Mouse (Mus musculus) adrenal gland, postnatal 25 days (tissue): ENCODE results near the gene Tgm2. TPM values are rescaled to one million over a fixed set of nuclear protein-coding genes. Genes with fewer than 3 reads are reported as not detected.

Source experiments
- DNase-seq: peaks from one replicate; pipeline ENCODE4 v3.0.0; 2021; ENCODE audit warnings: mixed read lengths
- total RNA-seq: library from RNA; stranded (reverse); gene quantifications from 2 replicates; pipeline ENCODE4 v1.2.3, GENCODE M21; 2021

The Tgm2 gene
- total RNA-seq, 1 experiment from 2014 or later, result 33.5 TPM

DNA sequence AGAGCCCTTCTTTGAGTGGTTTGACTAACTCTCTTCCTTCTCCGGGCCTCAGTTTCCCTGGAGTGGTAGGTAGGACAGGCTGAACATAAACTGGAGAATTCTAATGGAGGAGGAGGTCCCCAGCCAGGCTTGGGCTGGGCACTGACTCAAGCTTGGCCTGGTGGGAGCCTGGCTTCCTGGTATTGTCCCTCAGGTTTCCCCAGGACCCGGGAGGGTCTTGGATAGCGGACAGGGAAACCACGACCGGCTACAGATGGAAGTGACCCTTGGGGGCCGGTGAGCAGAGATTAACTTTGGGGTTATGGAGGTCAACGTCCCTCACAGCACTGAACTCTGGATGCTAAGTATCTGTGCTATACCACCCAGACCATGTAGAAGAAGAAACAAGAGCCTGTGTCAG, 5.0 kb downstream of the Tgm2 start:
- DNase-seq, result no peak

DNA sequence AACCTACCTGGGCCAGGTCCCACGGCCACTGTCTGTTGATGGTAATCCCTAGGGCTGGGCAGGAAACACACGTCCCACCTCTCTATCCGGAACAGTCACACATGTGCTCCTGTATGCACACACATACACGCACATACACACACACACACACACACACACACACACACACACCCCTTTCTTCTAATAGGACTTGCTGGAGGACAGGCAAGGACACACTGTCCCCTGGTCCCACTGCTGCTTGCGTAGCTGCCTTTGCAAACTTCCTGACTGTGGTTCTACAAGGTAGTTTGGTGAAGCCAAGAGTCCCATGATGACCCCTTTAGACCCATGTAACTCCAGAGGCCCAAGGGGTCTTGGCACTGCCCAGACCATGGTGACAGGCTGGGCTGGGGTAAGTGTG, 5.6 kb downstream of the Tgm2 start:
- no peak for DNase-seq

DNA sequence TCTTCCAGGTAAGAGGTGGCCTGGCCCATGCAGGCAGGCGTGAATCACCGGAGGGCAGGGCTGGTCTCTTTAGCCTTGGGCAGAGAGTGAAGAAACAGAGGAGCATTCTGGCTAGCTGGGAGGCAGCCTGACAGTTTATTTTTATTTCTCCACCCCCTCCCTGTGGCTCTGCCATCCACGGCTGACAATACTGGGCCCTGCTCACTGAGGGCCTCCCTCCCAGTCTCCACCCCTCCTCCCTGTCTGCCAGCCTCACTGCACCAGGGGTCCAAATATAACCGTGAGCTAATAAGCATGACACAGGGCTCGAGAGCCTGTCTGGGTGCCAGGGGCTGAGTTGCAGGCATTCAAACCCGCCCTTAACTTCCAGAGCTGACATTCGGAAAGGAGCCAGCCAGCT, 6.6 kb downstream of the Tgm2 start:
- peak; percentile 64 for DNase-seq

DNA sequence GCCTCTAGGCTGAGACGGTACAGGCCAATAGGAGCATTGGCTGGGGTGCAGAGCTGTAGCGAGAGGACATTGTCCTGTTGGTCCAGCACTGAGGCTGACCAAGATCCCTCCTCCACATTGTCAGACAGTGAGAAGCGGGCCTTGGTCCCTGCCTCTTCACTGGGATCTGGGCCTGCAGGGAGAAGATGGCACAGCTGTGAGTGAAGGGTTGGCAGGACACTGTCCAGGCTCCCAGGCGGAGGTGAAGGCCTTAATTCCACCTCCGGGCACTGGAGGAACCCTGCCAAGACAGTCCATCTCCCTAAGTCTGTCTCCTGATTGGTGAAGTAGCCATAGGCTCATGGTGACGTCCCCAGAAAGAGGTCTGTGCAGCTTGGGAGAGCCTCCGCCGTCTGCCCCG, 7.5 kb downstream of the Tgm2 start:
- no peak for DNase-seq

DNA sequence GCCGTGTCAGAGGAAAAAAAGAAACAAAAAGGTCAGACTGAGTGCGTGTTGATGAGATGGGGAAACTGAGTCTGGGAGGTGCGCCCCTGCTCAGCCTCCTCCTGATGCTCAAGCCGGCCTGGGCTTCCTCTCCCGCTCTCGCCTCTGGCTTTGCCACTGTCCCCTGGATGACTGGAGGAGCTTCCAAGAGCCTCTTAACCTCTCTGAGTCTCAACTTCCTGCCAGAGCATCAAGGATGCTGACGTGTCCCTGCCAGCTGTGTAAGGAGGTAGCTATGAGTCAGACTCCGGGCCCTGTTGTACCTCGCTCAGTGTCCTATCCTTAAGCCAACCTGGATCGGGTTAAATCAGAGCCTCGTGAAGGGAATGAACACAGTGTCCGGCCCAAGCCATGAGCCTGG, 8.5 kb downstream of the Tgm2 start:
- no peak for DNase-seq

DNA sequence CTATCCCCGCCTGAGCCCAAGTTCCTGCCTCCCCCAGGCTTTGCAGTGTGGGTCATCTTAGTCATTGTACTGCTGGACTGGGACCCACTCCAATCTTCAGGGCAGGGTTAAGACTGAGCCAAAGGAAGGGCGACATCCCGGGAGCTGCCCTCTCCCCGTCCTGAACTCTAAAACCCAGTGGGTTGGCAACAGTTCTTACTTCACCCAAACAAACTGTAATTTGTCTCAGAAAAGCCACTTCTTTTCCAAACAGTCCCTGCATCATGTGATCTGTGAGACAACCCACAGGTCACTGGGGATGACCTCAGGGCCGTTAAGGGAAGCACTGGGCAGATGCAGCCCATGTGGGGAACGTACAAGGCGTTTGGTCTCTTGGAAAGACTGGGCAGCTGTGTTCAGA, 10.0 kb downstream of the Tgm2 start:
- peak; percentile 27 for DNase-seq

DNA sequence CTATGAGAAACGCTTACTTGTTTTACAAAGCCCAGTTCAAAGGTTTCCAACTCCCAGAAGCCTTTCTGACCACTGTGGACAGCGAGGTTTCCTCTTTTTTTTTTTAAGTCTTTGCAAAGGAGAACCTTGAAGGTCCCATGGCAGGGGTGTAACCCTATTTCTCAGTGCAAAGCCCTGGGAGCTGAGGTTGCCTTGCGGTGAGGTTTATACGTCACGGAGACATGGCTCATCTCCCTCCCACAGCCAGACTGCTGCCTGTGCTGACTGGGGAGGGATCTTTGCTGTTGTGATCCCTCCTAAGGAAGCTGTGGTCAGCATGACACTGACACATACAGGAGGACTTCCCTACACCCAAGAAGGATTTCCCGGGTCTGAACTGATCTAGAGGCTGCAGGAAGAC, 13.2 kb downstream of the Tgm2 start:
- no peak for DNase-seq

DNA sequence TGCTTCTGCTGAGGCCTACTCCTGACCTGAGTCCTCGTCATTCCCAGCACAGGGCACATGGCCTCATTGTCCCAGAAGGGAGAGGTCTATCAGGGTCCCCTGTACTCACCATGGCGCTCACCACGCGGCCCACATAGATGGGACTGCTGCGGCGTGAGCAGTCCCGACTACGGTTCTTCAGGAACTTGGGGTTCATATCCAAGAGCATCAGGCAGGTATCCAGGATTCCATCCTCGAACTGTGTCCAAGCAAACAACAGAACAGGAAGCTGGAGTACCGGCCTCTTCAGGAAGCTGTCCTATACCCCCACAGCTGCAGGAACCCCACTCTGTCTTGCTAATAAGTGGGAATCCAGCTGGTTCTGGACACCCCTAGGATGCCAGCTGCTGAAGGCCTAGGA, 13.9 kb downstream of the Tgm2 start:
- no peak for DNase-seq

DNA sequence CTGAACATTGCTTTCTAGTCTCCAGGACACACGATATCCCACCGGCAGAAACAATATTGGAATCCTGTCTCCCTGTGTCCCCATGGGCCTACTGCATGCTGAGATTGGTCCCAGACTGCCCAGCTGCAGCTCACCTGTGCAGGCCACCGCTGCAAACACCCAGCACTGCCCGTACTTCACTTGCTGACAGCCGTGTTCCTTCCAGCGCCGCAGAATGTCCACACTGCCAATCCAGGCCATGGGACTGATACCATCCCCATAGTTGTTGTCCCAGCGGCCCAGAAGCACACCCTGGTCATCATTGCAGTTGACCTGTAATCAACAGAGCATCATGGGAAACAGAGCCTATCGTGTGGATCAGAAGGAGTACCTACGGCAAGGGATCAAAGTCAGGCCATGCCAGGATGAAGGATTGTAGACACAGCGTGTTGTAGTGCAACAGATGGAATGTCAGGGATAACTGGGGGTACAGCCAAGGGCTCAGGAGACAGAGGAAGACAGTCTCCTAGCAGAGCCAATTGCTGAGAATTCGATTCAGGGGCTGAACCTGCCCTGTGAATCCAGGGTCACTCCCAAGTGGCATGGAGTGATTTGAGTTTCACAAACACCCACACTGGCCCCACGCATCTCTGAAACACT, 14.9 kb downstream of the Tgm2 start:
- no peak for DNase-seq

DNA sequence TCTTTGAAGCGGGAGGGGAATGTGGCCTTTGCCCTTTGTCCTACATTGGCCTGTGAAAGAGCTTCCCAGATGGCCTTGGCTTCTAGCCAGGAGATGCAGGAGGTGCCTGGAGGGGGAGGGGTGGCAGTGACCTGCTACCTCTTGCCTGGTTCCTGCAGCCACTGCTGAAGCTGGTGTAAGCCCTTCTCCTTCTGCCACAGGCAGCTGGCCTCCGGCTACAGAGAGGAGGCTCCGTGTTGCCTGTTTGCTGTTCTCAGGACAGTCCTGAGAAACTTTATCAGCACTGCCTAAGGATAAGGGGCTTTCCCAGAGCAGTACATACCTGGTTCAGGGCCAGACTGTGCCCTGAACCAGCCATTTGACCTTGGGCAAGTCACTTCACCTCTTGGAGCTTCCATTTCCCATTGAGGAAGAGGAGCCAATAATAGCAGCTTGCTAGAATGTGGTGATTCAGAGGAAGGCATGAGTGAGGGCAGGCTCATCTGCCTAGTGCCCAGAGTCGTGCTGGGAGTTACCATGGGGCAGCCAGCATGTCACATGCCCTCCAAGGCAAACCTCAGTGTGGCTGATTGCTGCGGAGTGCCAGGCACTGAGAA, 15.7 kb downstream of the Tgm2 start:
- peak; percentile 71 for DNase-seq

DNA sequence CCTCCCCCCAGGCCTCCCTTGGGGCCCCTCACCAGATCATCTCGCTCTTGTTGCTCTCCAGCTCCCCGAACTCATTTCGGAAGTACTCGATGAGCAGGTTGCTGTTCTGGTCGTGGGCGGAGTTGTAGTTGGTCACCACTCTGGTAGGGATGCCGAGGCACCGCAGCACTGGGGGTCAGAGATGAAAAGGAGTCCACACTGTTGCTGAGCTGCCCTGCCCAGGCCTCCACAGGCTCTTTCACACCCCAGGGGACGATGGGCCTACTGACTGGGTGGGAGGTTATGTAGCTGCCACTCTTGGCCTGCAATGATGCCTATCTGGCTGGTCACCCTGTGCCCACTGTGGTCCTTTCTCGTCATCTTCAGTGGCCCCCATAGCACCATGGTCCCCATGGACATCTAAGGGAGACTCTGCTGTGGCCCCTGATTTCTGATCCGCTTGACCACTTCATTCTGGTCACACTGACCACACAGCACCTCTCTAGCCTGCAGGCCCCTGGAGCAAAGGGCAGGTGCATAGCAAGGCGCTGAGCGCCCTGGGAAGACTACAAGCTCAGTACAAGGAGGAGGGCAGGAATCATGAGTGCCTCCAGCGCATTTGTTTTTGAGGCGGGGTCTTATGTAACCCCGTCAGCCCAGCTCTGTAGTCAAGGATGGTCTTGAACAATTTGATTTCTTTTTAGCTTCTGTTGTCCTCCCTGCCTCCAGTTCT, 16.8 kb downstream of the Tgm2 start:
- no peak for DNase-seq

DNA sequence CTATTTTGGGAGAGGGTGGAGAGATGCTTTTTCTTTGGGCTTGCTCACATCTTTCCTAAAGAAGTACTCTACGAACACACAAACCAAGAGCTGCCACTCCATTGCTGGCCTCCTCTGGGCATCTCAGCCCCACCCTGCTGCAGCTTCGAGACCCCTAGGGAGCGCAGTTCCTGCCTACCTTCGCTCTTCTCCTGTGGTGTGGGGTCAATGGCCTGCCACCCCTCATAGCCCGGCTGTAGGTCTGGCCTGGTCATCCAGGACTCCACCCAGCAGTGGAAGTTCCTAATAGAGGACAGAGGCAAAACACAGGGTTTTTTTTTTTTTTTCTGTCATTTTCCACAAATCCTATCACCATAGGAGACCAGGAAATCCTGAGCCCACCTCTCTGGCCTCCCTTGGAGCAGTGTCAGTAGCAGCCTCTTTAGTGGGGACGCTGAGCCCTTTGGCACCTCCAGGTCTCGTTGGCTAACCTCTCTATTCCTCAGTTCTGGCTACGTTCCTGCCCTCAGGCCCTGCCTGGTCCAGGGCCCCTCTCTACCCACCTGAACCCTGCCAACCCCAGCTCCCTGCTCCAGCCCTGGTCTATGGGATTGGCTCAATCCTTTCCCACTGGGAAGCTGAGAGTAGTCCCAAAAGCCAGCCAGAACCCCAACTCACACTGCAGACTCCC, 17.6 kb downstream of the Tgm2 start:
- DNase-seq, result no peak

DNA sequence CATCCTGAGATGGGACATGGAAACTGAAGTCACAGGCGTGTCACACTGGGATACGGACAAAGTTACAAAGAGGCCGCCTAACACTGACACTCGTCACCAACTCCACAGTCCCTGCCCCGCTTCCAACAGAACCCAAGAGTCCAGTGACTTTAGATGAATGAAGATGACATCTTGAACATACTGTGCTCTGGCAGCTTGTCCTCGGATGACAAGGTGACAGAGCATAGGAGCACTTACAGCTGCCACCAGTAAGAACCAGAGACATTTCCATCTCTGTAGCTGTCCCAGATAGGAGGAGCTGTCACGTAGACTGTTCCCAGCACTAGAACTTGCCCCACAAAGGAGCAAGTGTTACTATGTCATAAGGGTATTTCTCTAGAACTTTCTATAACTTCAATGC, 18.4 kb downstream of the Tgm2 start:
- DNase-seq, result no peak

DNA sequence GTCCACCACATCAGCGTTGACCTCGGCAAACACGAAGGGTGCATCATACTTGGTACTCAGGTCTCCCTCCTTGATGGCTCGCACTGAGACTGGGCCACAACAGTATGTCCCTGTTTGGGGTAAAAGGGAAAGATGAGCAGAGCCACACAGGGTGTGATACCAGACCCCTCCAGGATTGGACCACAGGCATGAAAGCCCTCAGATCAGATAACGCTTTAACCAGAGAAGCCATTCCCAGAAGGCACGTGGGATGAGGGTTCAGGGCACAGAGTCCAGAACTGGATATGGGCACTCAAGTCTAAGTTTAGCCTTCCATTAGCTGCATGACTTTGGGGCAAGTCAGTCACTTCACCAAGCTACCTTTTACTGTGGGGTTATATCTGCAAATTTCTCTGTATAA, 19.0 kb downstream of the Tgm2 start:
- DNase-seq, result no peak

DNA sequence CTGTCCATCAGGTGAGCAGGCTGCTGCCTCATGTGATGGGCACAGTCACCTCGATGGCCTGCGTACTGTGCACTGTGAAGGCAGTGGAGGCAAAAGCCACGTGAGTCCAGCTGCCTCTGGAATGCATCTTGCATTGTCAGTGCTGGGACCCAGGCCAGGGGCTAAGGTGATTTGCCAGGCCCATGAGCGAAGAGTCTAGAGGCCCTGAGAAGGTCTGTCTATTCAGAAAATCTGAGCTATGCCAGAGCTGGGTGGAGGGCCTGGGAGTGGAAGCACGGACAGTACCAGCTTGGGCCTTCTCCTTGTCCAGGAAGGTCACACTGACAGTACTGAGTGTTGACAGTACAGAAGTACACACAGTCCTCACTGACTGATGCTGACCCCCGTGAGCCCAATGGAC, 23.4 kb downstream of the Tgm2 start:
- DNase-seq, result peak; percentile 23

DNA sequence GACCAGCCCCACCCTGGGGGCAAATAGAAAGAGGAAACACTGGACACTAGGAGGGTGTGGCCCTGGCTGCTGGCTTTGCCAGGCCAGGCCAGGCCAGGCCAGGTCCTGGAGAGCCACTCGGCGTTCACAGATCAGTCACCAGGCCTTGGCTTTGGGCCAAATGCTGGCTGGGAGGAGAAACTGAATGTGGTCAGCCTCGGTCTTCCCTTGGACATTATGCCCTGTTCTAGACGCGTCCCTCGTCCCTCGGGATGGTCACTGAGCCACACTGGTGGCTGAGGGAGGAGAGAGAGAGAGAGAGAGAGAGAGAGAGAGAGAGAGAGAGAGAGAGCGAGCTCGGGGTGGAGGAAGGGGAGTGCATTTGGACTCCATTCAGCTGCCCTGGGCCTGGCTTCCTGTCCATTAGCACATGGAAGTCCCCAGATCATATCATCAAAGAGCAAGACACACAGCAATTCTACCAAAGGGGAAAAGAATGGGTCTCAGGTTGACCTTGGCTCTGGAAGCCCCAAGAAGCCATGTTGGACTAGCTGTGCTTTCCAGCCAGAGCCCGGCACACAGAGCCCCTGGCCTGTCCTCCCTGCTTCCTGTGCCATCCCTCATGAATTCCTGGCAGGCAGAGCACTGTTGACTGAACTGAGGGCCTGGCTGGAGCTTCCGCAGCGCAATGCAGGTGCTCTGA, 24.4 kb downstream of the Tgm2 start:
- DNase-seq, result peak; percentile 91

DNA sequence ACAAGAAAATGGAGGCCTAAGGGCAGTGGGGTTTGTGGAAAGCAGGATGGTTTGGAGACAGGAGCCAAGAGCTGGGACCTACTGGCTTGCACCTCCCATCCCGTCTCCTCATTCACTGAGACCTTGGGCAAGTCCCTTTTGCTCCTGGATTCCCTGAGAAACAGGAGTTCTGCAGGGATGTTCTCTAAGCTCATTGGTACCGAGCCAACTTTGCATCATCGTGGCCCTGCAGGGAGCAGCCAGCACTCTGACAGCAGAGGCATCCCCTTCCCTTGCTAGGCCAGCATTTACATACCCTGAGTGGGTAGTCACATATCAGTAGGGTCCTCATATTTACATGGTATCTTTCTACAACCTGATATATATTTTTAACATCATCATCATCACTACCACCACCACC, 25.4 kb downstream of the Tgm2 start:
- no peak for DNase-seq

DNA sequence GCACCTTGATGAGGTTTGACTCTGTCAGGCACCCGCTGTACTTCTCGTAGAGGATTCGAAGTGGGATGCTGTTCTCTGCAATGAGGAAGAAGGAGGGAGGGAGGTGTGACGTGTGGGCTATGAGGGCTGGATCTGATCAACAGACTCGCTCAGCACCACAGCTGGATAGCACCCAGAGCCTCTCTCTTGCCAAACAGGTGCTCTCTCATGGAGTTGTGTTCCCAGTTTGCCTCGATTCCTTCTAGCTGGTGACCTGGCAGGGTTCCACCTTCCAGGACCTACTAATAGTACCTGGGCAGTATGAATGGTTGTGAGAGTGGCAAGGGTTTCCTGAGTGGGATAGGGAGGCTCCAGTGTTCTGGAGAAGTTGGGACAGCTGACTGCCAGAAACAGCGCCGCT, 26.0 kb downstream of the Tgm2 start:
- no peak for DNase-seq

DNA sequence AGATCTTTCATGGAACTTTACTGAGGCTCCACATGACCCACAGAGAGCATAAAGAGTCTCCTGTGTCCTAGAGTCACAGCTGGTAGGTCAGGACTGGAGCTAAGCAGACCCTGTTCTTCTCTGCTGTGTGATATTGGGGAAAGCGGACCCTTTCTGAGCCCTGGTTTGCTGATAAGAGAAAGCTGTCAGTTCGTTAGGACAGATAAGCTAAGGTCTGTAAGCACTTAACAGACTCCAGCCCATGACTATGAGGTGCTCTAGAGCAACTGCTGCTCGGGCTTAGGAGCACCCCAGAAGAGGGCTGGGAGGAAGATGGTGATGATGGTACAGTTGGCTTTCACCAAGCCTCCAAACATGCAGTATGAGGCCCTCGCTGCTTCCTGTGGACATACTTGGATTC, 27.1 kb downstream of the Tgm2 start:
- DNase-seq, result no peak

DNA sequence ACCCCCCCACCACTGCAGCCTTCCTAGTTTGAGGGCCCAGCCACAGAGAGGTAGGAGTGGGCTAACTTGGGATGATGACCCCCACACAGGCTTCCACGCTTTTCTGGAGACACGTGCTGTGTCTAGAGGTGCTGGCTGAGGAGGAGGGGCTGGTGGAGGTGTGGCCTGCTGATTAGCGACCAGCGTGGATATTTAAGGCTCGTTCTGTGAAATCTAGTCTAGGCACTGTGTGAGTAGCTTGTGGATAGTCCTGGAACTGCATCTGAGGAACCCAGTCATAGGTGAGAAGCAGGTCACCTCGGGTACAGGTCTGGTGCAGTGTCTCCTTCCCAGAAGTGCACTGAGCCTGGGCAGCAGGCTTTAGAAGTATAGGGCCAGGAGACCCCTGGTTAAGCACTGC, 29.6 kb downstream of the Tgm2 start:
- no peak for DNase-seq

DNA sequence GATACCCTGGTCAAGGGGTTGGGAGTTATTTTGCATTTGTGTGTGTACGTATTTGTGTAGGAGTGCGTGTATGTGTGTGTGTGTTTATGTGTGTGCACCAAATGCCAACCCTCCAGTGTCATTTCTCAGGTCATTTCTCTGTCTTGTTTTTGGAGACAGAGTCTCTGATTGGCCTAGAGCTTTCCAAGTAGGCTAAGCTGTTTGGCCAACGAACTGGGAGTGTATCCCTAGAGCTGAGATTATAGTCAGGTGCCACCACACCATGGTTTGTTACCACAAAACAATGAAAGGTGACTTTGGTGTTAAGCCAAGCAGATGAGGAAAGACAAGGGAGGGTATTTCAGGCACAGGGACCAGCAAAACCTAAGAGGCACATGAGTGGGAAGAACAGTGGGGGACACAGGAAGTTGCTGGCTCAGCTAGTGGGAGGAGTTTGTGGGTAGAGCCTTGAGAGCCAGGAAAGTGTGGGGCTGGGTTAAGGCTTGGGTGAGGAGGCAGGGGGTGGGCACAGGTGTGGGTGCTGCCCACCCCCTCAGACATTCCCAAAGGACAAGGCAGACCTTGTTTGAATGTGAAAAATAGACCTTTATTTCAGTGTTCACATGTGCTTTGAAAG, 30.3 kb downstream of the Tgm2 start:
- no peak for DNase-seq

DNA sequence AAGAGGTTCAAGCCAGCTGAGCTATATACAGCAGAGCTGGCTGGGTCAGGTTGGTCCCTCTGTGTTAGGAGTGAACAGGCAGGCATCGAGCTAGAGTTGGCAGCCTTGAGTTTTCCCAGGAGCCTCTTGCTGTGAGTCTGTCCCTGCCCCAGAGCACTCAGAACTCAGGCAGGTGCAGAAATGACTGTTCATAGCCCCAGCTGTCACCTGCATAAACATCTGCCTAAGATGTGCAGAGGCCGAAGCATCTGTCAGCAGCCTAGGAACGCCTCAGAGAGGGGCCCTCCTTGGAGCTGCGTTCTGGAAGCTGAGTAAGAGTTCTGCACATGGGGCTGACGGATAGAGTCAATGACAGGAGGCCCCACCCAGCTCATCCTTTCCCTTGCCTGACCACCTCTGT, 31.3 kb downstream of the Tgm2 start:
- DNase-seq, result no peak
